Mouse (Mus musculus) thymus, postnatal 14 days (tissue): ENCODE data around the gene Tsga10ip.
"Not testable (repeated sequence)": the region's sequence is repeated elsewhere in the genome, so short reads cannot be mapped to it uniquely, and the experiment has no call there.

ENCODE experiments used
- DNase-seq: peaks from one replicate; pipeline ENCODE4 v3.0.0; 2021

Gene Tsga10ip

GRCm38 (mm10) chr19:5423561-5423960 lies 21.2 kb upstream of the Tsga10ip start:
- DNase-seq: peak; percentile 32

- DNase-seq: peak; percentile 29
Measured at GRCm38 (mm10) chr19:5422895-5423443, 20.6 kb upstream of the Tsga10ip start.

GRCm38 (mm10) chr19:5422267-5422666 lies 19.9 kb upstream of the Tsga10ip start:
- DNase-seq: peak; percentile 46

GRCm38 (mm10) chr19:5421784-5422183 lies 19.5 kb upstream of the Tsga10ip start:
- peak; percentile 46 for DNase-seq

GRCm38 (mm10) chr19:5420579-5420978 lies 18.3 kb upstream of the Tsga10ip start:
- DNase-seq: no peak

- DNase-seq: no peak
Measured at GRCm38 (mm10) chr19:5419630-5420029, 17.3 kb upstream of the Tsga10ip start.

GRCm38 (mm10) chr19:5418750-5419466 lies 16.6 kb upstream of the Tsga10ip start:
- DNase-seq: no peak

- no peak for DNase-seq
Measured at GRCm38 (mm10) chr19:5414534-5414957, 12.2 kb upstream of the Tsga10ip start.

GRCm38 (mm10) chr19:5413840-5414239 lies 11.5 kb upstream of the Tsga10ip start:
- no peak for DNase-seq

GRCm38 (mm10) chr19:5411961-5412360 lies 9.6 kb upstream of the Tsga10ip start:
- no peak for DNase-seq

GRCm38 (mm10) chr19:5410641-5411040 lies 8.3 kb upstream of the Tsga10ip start:
- no peak for DNase-seq

- no peak for DNase-seq
Measured at GRCm38 (mm10) chr19:5409068-5409467, 6.7 kb upstream of the Tsga10ip start.

GRCm38 (mm10) chr19:5408057-5409001 lies 6.0 kb upstream of the Tsga10ip start:
- no peak for DNase-seq

- peak; percentile 79 for DNase-seq
Measured at GRCm38 (mm10) chr19:5407133-5407532, 4.8 kb upstream of the Tsga10ip start.

GRCm38 (mm10) chr19:5406531-5407126 lies 4.3 kb upstream of the Tsga10ip start:
- DNase-seq: peak; percentile 56

- DNase-seq: peak; percentile 19
Measured at GRCm38 (mm10) chr19:5405924-5406323, 3.6 kb upstream of the Tsga10ip start.

- not testable (repeated sequence) for DNase-seq
Measured at GRCm38 (mm10) chr19:5401073-5401472, 1.3 kb downstream of the Tsga10ip start.

- no peak for DNase-seq
Measured at GRCm38 (mm10) chr19:5395371-5395770, 7.0 kb downstream of the Tsga10ip start.

- DNase-seq: no peak
Measured at GRCm38 (mm10) chr19:5394168-5394567, 8.2 kb downstream of the Tsga10ip start.

- no peak for DNase-seq
Measured at GRCm38 (mm10) chr19:5392892-5393291, 9.4 kb downstream of the Tsga10ip start.

GRCm38 (mm10) chr19:5390416-5390815 lies 11.9 kb downstream of the Tsga10ip start:
- DNase-seq: peak; percentile 58

- peak; percentile 85 for DNase-seq
Measured at GRCm38 (mm10) chr19:5389647-5390046, 12.7 kb downstream of the Tsga10ip start.
